Mouse (Mus musculus) embryo, embryonic 10.5 days (tissue): Measurements from ENCODE around the gene Map3k6.

Experiments
- DNase-seq: peaks from one replicate; pipeline ENCODE4 v3.0.0-alpha.2; 2015; ENCODE audit warnings: low spot score

The Map3k6 gene

DNA sequence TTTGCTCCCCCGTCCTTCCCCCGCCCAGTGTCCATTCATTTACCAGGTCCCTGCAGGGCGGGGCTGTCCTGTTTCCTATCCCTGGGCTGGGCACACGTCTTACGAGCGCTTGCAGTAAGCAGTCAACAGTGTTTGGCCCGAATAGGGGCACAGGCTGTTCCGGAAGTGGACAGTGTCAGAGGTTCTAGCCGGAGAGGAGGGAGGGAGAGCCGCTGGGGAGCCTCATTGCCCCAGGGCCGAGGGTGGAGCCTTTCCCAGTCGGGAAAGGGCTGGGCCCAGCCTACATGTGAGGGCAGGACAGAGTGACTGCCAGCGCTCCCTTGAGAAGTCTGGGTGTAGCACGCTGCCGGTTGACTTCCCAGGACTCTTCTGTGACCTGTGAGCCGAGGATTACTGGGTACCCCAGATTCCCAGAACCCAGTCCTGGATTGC, at the start of gene Map3k6:
TSS of gene Map3k6 (plus strand) at position 329 of the 432 bp plus-strand sequence.
- DNase-seq = peak; percentile 57

DNA sequence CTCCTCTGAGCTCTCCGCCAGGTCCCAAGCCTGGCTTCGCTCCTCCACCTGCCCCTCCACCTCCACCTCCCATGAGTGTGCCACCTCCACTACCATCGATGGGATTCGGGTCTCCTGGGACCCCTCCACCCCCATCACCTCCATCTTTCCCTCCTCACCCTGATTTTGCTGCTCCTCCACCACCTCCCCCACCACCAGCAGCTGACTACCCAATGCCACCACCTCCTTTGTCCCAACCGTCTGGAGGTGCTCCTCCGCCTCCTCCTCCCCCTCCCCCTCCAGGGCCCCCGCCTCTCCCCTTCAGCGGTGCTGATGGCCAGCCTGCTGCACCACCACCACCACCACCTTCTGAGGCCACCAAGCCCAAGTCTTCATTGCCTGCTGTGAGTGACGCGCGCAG, 46.1 kb upstream of the Map3k6 start:
- DNase-seq = no peak

DNA sequence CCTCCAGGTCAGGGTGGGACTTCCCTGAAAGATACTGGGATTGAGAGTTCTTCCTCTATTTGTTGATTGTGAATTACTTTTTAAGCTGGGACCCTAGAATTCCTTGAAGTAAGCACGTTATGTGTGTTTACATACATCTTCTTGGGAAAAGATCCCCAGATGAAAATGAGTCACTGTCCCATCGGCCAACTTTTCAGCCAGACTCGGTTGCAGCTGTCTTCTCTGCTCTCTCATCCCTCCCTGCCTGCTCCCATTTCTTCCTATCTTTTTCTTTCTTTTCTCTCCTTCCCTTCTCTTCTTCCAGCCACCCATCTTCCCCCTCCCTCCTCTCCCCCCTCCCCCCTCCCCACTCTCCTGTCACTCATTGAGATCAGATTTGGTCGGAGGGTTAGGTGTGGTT, 45.6 kb upstream of the Map3k6 start:
- DNase-seq = no peak

DNA sequence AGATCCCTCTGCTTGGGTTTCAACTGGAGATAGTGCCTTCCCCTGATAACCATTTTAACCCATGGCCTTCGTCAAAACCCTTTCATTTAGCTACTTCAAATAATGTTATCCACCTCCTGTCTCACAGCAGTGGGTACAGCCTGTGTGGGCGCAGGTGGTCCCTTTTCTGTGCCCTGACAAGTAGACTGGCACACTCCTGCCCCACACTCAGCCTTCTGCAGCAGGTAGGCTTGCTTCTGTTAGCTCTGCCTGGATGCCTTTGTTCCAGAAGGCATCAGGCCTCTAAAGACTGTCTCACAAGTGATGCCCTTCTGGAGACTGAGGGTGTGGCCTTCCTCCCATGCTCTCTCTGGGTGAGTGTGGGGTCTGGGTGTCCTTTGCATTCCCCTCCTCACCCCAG, 44.5 kb upstream of the Map3k6 start:
- no peak for DNase-seq

DNA sequence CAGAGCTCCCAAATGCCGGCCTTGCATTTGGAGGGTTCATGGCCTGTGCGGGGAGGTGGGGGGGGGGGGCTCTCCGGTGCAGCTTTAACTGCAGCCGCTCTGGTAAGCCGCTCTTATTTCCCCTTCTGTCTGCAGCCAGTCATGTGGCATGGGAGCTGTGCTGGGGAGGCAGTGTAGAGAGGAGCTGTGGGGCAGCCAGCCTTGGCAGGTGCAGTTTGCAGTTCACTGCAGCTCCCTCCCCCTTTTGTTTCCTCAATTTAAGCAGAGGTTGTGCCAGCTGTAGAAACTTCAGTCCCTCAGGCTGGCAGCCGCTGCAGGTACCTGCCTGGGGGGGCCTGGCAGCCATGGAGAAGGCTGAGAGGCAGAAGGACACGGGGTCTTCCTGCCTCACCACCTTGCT, 43.8 kb upstream of the Map3k6 start:
- DNase-seq = no peak

DNA sequence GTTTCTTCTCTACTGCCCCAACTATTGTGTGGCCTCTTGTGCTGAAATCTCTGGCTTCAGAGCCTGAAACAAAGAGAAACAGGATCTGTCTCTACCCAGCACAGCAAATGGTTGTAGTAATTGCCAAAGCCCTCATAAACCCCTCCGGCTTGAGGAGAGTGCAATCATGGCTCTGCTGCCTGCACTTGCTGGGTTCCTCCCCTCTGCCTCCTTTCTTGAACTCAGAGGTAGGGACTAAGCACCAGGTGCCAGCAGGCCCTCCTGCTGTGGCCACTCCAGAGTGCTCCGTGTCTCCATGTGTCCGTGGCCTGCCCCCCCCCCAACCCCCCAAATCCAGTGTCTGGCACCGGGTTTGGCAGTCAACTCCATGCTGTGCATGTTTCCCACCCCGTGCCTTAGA, 43.3 kb upstream of the Map3k6 start:
- no peak for DNase-seq

DNA sequence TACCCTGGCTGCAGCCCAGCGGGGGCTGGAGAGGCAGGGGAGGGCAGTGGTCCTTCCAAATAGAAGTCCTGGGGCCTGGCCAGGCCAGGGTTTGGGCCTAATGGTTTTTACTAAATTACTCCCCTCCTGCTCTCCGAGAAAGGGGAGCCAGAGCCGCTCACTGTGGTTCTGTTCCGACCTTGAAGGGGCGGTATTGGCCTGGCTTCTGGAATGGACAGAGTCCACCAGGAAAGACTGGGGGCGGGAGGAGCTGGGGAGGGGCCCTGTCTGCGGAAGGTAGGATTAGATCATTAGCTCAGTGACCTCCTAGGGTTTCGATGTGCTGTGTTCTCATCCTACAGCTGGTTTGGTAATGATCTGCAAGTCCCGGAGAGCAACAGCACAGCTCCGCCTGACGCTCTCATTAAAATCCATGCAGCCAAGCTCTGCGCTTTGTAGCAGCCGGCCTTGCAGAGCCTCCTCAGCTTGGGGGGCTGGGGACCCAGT, 42.8 kb upstream of the Map3k6 start:
- peak; percentile 60 for DNase-seq

DNA sequence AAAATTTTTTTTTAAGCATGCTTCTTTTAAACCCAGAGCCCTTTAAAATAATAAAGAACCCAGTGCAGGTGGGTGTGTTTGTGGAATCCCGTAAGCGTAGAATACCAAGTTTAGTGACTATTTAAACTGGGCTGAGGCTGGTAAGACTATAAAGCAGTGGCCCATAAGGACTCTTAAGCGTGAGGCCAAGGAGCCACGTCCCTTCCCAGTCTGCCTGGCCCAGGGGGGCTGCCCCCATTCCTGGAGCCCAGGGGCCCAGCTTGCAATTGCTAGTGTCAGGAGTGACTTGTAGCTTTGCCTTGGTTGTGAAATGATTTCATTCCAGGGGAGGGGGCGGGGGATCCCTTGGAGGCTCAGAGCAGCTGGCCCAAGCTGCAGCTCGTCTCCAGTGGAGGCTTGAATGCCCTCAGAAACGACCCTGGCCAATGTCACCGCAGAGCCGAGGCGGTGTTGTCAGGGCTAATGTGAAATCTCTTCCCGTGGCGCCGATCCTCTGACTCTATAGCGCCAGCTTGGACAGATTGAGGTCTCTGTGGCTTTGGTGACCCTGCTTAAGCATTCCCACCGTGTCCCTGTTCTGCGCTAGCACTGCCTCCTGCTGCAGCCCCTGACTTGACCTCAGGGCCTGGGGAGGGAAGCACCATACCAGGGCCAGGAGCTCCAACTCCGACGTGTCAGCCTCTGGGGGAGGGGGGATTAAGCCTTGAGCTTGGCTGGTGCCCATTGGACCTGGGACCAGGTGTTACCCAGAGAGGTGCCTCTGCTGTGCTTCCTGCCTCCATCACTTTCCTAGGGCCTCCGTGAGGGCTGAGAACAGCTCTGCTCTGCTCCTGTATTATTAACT, 42.1 kb upstream of the Map3k6 start:
- peak; percentile 77 for DNase-seq

DNA sequence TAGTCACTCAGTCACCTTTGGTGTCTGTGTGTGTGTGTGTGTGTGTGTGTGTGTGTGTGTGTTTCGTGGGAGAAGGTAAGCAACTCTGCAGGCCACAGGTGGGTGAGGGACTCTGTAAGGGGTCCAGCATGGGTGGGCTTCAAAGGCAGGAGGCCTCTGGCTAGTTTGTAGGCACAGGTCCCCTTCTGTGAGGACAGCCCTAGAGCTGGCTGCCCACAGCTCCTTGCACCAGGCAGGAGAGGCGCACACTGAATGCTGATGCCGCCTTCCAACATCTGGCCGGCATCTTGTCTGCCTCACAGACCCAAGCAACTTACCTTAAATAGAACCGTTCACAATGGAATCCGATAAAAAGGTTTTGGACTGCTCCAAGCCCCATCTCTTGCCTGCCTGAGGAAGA, 40.9 kb upstream of the Map3k6 start:
- no peak for DNase-seq

DNA sequence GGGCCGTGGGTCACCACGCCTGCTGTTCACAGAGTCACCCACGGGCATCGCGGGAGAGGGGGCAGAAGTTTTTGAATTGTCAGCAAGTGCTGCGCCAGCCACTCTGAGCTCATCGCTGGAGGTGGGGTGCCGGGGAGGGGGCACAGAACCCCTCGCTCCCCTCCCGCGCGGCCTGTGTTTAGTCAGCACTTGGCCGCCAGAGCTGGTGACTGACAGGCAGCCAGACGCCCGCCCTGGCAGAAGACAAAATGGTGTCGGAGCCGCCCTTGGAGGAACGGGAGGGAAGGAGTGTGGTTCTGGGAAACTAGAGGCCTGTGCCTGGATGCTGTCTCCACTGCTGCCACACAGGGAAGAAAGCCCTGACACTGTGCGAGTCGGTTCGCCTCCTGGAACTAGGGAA, 40.3 kb upstream of the Map3k6 start:
- no peak for DNase-seq

DNA sequence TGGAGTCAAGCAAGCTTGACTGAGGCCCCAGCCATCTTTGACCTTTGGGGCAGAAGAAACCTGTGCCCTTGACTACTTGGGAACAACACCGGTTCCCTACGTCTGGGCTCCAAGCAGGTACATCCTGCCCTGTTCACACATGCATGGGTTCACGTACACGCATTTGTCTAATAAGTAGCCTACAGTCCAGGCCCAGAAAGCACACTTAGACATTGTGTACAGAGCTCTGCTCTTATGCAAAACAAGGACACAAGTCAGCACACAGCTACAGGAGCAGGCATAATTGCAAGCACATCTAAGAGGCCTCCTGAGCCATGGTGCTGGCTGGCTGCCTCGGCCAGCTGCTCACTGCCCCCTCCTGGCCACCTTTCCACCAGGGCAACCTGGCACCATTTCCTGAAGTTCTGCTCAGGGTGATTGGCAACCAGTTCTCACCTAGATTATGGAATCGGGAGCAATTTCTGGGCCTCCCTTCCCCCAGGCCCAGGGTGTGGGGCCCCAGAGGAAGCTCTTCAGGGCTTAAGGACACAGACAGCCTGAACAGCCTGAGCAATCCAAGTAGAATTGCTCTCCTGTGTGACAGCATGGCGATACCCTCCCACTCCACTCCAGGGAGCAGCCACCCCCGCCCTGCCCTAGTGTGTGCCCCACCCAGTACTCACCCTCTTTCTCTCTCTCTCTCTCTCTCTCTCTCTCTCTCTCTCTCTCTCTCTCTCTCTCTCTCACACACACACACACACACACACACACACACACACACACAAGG, 39.4 kb upstream of the Map3k6 start:
- no peak for DNase-seq

DNA sequence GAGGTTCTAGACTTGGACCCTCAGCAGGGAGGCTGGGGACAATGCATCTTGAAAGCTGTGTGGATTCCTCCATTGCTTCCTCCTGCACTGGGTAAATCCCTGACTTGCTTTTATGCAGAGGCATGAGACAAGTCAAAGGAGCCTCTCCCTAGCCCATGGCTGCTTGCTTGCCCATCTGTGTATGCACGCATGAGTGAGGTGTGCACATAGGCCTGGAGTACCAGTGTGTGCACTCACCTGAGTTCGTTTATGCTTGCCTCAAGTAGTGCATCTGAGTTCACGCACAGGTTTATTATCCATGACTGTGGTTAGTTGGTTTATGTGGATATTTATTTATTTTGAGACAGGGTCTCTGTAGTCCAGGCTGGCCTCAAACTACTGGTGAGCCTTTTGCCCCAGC, 38.4 kb upstream of the Map3k6 start:
- no peak for DNase-seq

DNA sequence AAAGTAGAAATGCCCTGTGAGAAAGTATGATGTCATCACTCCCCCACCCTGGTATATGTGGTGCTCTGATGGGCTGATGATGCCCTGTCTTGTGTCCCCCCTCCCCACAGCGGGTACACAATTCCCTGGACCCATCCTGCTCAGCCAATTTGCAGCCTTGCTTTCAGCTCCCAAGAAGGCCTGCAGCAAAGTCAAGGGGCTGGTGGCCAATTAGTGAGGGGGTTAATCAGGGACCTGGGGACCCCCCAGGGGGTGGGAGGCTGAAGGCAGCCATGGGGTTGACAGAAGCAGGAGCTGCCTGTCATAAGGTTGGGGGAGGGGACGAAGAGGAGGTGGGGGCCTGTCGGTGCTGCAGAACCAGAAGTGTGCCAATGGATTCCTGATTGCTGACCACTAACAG, 37.0 kb upstream of the Map3k6 start:
- DNase-seq = no peak

DNA sequence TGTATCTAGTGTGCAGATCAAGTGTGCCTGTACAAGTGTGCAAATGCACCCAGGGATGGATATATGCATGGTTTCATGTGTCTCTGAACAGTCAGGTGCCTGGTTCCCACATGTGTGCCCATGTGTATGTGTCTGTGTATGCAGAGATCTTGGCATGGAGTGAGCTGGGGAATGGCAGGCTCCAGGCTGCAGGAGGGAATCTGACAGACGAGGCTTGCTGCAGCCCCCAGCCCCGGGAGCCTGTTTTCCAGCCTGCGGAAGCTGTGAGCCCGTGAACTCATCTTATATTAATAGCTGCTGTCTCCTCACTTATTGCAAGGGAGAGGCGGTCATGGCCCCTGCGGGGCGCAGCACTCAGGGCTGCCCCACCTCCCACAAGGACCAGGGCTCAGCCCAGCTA, 36.2 kb upstream of the Map3k6 start:
- no peak for DNase-seq

DNA sequence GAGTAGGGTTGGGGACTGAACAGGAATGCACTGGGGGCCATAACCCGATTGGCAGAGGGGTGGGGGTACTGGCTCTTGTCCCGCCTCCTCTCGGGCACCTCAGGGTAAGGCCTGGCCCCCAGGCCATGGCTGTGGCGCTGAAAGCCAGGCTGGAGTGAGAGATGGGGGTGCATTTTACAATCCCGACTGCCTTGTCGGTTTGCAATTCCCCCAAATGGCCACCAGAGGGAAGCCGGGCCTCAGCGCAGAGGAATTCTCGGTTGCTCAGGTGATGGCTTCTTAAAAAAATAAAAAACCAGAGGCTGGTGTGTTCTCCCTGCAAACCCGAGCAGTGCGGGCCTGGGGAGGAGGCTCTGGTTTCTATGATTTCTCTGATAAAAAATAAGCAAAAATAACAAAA, 31.3 kb upstream of the Map3k6 start:
- peak; percentile 84 for DNase-seq

DNA sequence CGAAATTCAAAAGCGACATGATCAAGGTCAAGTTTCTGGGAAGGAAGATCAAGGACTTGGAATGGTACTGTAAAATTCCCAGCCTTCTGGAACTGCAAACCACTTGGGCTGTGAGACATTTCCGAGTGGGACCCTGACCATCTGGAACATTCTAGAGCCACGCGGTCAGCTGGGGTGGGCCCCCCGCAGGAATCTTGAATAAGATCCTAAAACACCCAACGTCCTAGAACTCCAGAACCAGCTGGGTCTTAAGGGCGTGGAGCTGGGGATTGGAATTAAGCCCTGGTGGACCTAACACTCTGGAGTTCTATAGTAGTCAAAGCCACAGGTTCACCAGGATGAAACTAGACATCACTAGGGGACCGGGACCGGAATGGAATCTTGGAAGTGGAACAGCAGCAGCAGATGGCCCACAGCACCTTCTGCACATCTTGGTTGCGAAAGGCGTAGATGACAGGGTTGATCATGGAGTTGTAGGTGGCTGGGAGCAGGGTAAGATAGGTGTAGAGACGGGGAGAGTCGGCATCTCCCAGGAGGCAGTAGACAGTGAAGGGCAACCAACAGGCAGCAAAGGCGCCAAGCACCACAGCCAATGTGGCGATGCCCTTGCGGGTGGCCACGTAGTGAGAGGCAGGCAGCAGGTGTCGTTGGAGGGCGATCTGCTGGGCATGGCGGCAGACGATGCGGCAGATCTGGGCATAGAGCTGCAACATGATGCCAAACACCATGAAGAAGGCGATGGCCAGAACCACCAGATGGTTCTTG, 30.4 kb upstream of the Map3k6 start:
- DNase-seq = no peak

DNA sequence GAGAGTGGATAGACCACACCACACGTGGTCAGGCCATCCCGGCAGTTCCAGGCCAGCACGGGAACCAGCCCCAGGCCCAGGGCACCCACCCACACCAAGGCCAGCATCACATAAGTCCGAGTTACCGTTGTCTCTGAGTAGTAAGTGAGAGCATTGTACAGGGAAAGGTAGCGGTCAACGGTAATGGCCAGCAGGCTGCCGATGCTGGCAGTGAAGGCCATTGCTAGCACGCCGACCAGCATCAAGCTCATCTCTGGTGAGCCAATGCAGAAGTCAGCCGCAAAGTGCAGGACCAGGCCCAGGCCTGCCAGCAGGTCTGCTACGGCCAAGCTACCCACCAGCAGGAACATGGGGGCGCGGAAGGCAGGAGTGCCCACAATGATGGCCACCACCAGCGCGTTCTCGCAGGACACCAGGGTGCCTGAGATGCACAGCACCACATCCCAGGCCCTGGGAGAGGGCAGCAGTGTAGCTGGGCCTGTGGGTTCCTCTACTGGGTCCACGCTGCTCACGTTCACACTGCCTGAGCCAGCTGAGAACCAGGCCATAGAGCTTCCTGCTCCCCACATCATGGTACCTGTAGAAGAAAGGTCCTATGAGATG, 29.7 kb upstream of the Map3k6 start:
- DNase-seq = no peak

DNA sequence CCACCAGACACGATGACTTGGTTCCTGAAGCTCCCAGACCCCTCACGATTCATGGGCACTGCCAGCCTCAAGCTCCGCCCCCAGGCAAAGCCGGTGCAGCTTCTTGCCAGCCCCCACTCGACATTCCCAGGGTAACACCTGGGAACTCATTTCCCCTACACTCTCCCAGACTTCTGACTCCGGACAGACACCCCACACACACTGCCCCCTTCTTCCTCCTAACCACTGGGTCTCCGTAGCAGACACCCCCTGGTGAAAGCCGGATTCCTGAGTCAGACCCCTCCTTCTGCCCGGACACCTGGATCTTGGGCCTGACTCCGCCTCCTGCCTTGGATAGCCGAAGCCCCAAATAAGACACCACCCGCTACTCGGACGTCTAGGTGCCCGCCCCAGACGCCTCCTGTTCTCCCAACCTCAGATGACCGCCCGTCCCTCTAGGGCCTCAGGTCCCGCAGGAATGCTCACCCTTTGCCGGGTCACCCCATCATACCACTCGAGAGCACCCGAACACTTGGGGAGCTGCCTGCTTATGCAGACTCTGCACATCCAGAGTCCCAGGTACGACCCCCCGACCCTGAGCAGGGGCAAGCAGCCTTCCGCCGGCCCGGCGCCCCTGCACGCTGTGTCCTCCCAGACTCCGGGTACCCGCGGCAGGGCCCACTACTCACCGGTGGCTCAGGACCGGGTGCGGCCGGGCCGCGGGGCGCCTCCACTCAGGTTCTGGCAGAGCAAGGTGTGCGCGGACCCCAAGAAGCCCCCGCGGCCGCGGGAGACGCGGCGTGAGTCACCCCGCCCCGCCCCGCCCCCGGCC, 28.7 kb upstream of the Map3k6 start, which contains the start of the genes Cd164l2 and Gpr3:
TSS of gene Cd164l2 (plus strand) at position 381 of the 811 bp plus-strand sequence.
TSS of gene Gpr3 (minus strand) at position 786 of the 811 bp plus-strand sequence.
- no peak for DNase-seq

DNA sequence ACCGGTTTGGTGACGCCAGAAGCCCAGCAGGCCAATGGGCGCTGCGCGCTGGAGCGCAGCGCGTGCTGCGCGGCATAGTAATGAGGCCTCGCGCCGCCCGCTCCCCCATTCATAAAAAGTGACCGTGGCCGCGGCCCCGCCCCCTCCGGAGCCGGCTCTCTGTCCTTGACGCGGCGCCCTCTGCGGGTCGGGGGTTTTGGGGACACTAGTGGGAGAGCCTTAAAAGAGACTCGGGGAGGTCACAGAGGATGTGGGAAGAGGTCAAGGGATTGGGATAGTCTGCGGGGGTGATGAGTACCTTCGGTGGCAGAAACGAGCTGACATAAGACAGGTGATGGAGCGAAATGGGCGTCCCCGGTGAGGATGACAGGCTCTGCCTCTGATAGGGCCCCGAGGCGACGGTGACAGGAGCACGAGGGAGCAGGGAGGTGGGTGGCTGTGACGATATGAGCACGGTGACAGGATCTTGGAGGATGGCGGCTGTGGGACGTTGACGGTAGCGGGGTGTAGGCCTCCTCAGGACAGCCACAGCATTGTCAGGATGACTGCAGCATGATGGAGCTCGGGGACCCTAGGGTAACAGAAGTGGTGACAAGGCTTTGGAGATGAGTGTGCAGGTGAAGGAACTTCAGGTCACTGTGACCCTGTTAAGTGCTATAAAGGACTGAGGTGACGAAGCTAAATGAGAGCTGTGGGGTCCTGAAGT, 27.9 kb upstream of the Map3k6 start:
- DNase-seq = peak; percentile 87

DNA sequence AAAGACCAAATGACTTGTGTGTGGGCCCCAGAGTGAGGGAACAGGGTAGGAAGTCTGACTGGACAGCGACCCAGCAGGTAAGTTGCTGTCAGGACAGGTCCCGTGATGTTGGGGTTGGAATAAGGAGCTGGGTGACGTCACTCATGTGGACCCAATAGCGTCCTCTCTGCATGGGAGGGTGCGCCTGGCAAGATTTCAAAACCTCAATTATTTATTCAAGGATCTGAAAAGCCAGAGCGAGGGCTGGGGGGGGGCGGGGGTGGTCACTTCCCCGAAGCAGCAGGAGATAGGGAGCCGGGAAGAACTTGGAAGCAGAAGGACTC, 27.4 kb upstream of the Map3k6 start:
- DNase-seq = peak; percentile 44

DNA sequence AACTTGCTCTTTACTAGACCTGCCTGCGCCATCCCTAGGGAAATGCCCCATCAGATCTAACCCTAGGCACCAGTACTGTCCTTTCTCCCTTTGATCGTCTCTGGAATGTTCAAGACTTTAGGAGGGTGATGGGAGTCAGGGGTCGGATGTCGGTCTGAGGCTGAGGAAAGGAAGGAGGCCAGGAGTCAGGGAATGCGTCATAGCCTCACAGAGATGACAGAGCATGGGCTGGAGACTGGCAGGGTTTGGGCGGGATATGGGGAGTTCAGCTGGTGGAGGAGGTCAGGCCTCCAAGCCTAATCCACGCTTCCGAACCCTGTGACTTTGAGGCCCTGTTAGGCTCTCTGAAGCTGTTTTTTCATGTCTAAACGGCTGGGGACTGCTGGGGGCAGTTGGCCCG, 27.0 kb upstream of the Map3k6 start:
- DNase-seq = no peak
